Mouse (Mus musculus) hindbrain, embryonic 11.5 days (tissue): ENCODE results near the gene Hoxb7. TPM values are rescaled to one million over a fixed set of nuclear protein-coding genes. Genes with fewer than 3 reads are reported as not detected.

Source experiments
- ATAC-seq: fragments of 200-750 bp; cut with Nextera tagmentation; 2 replicates; pipeline ENCODE4 v1.8.0; 2017; ENCODE audit warnings: mild to moderate bottlenecking, moderate TSS enrichment, moderate library complexity; ENCODE audit not compliant: low FRiP score
- DNase-seq: peaks from one replicate; pipeline ENCODE4 v3.0.0-alpha.2; 2015; ENCODE audit warnings: low spot score
- H3K27ac ChIP-seq: fragments of 300-500 bp; sonication (generic); 2 replicates; pipeline ENCODE4 v1.5.1; 2014; ENCODE audit warnings: mild to moderate bottlenecking, low read depth, low read length
- H3K27me3 ChIP-seq: fragments of 300-500 bp; sonication (generic); 2 replicates; pipeline ENCODE4 v1.6.1; 2014; ENCODE audit warnings: mild to moderate bottlenecking, low read length, moderate library complexity, mixed read lengths; ENCODE audit not compliant: control insufficient read depth, insufficient read depth
- H3K36me3 ChIP-seq: fragments of 300-500 bp; sonication (generic); 2 replicates; pipeline ENCODE4 v1.6.1; 2014; ENCODE audit warnings: mild to moderate bottlenecking, low read length, moderate library complexity, mixed read lengths; ENCODE audit not compliant: control insufficient read depth, insufficient read depth
- H3K4me1 ChIP-seq: fragments of 300-500 bp; sonication (generic); replicated peaks from 2 replicates; pipeline ENCODE4 v1.6.1; 2014; ENCODE audit warnings: low read length, mixed read lengths; ENCODE audit not compliant: control insufficient read depth, insufficient read depth
- H3K4me2 ChIP-seq: fragments of 300-500 bp; sonication (generic); replicated peaks from 2 replicates; pipeline ENCODE4 v1.6.1; 2014; ENCODE audit warnings: mild to moderate bottlenecking, low read depth, low read length
- H3K4me3 ChIP-seq: fragments of 300-500 bp; sonication (generic); 2 replicates; pipeline ENCODE4 v1.5.1; 2014; ENCODE audit warnings: low read depth, low read length
- H3K9ac ChIP-seq: fragments of 300-500 bp; sonication (generic); 2 replicates; pipeline ENCODE4 v1.6.1; 2014; ENCODE audit warnings: low read depth, low read length
- H3K9me3 ChIP-seq: fragments of 300-500 bp; sonication (generic); 2 replicates; pipeline ENCODE4 v1.6.1; 2016; ENCODE audit warnings: low read length; ENCODE audit not compliant: control insufficient read depth
- WGBS: fragments of 180-500 bp; shearing (Covaris S2); extraction: QIAGEN DNeasy Blood & Tissue Kit; methylation state at CpG from one replicate; pipeline ENCODE4 v1.1.7; 2014; 5-methylcytosine and 5-hydroxymethylcytosine counted together
- polyA plus RNA-seq: library from polyadenylated mRNA; unstranded; fragments of >200 nt; fragmentation: Nextera tagmentation; extraction: Ambion mirVana; gene quantifications from 2 replicates; pipeline ENCODE4 v1.2.1, GENCODE M21; 2014

Hoxb7 gene
- polyA plus RNA-seq, 1 experiment from 2014 or later = 4.0 TPM

DNA sequence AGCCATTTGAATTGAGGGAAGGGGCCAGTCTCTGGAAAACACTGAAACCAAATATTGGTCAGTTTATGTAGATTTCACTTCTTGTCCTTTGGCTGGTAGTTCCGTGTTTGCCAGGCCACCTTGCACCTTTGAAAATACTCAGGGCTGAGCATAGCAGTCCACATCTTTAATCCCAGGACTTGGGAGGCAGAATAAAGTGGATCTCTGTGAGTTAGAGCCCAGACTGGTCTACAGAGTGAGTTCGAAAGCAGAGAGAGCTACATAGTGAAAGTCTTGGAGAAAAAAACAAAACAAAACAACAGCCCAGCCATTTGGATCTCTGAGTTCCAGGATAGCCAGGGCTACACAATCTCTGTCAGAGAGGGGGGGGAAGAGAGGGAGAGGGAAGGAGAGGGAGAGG lies 29.3 kb upstream of the Hoxb7 start:
- ATAC-seq = no peak
- DNase-seq = peak; percentile 19
- Histone ChIP-seq H3K4me3 (no peak overlapping the region), H3K36me3 (no peaks in the 10 kb centered on the region), H3K4me2 (no peak overlapping the region), H3K9me3 (no peaks in the 10 kb centered on the region), H3K27me3 (peaks cover 100% of the 10 kb centered on the region), H3K9ac (no peak overlapping the region), H3K27ac (no peak overlapping the region), H3K4me1 (no peaks in the 10 kb centered on the region)
- 25% methylated on average over 2 of the region's 2 CpGs for WGBS

DNA sequence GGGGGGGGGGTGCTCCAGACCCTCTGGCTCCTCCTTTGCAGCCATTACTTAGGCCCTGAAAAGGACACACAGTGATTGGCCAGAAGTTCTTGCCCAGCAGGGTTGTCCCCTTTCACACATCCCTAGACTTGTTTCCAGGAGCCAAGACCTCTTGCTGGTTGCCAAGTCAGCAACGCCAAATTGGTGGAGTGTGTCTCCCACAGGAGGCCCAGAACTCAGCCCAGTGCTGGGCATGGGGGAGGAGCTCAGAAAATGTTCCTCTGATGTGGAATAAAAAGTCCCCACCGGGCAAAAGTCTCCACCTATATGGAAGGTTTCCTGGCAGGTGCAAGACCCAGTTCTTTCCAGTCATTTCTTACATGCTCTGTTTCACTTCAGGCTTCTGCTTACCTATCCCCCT lies 27.4 kb upstream of the Hoxb7 start:
- no peaks in the 10 kb centered on the region for H3K9me3 ChIP-seq
- H3K4me2 ChIP-seq = no peak overlapping the region
- no peak for ATAC-seq
- no peaks in the 10 kb centered on the region for H3K36me3 ChIP-seq
- H3K27ac ChIP-seq = no peak overlapping the region
- DNase-seq = no peak
- peaks cover 100% of the 10 kb centered on the region for H3K27me3 ChIP-seq
- H3K4me3 ChIP-seq = no peak overlapping the region
- 0% methylated on average over 2 of the region's 2 CpGs for WGBS
- H3K4me1 ChIP-seq = no peaks in the 10 kb centered on the region
- H3K9ac ChIP-seq = no peak overlapping the region

DNA sequence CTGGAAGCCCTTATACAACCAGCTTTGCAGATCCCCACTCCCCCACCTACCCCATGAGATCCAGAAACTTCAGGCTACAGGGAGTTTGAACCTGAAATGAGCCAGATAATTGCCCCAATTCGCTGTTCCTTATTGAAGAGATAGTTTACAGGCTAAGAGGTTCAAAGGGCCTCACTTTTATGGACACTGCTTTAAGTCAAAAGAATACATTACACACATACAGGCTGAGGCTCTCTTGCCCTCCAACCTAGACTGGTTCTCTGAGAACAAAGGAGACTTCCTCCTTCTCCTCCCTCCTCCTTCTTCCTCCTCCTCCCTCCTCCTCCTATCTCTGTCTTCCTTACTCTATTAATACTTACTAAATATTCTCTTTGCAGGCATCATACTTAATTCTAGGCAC lies 26.9 kb upstream of the Hoxb7 start:
- Histone ChIP-seq H3K4me2 (no peak overlapping the region), H3K27ac (no peak overlapping the region), H3K27me3 (peaks cover 100% of the 10 kb centered on the region), H3K4me1 (no peaks in the 10 kb centered on the region), H3K9me3 (no peaks in the 10 kb centered on the region), H3K36me3 (no peaks in the 10 kb centered on the region), H3K9ac (no peak overlapping the region), H3K4me3 (no peak overlapping the region)
- 0% methylated on average over 1 of the region's 1 CpGs for WGBS
- DNase-seq = peak; percentile 8
- ATAC-seq = no peak

DNA sequence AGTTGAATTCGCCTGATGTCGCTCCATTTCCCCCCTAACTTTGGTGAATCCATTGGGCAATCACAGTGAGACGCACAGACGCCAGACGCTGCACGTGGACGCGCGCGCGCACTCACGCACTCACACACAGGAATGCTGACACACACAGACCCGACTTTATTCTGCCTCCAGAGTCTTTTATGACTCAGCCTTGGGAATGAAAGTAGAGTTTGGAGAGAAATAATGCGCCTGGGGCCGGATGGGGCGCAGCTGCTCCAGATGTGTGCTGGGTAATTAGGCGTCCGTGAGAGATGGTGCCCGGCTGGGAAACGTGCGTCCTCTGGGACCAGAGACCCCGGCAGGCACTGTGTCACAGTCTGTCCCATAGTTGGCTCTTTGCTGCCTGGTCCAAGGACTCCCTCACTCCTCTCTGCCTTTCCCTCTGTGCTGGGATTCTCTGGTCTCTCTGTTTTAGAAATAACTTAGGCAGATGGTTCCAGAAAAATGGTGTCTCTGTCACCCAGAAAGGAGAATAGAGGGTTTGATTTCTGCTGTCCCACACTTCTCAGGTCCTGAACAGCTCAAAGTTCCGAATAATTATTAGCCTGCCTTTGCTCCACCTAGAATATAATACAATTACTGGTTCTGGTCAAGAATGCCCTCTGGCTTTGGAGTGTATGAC lies 26.0 kb upstream of the Hoxb7 start:
- Histone ChIP-seq H3K4me3 (no peak overlapping the region), H3K36me3 (no peaks in the 10 kb centered on the region), H3K27me3 (peaks cover 100% of the 10 kb centered on the region), H3K27ac (no peak overlapping the region), H3K4me1 (no peaks in the 10 kb centered on the region), H3K9me3 (no peaks in the 10 kb centered on the region), H3K4me2 (no peak overlapping the region), H3K9ac (no peak overlapping the region)
- ATAC-seq (no peak), DNase-seq (peak; percentile 36)
- WGBS = 2% methylated on average over 23 of the region's 23 CpGs

DNA sequence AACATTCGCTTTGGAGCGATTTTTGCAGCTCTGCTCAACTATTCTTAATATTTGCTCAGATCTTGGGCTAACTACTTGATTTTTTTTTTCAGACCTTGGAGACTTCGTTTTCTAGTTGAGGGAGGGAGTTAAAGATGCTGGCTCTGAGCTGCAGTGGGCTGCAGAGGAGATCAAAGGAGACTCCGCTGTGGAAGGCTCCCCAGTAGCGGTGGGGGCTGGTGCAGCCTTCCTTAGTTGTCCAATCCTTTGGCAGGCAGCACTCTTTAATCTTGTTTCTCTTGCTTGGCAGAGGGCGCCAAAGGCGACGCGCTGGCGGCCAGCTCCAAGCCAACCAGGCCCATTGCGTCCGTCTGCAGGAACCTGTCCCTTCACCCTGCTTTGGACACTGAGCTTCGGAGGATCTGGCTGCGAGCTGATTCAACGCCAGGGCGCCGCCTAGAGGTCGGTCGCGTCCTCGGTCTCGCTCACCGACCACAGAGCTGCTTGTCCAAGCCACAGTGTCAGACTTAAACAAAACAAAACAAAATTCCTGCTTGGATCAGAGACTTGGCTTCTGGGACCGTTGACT lies 25.0 kb upstream of the Hoxb7 start:
- no peak for ATAC-seq
- Histone ChIP-seq H3K4me2 (no peak overlapping the region), H3K27ac (no peak overlapping the region), H3K4me1 (no peaks in the 10 kb centered on the region), H3K9ac (no peak overlapping the region), H3K36me3 (no peaks in the 10 kb centered on the region), H3K27me3 (peaks cover 100% of the 10 kb centered on the region), H3K9me3 (no peaks in the 10 kb centered on the region), H3K4me3 (no peak overlapping the region)
- peak; percentile 89 for DNase-seq
- 1% methylated on average over 24 of the region's 24 CpGs for WGBS

DNA sequence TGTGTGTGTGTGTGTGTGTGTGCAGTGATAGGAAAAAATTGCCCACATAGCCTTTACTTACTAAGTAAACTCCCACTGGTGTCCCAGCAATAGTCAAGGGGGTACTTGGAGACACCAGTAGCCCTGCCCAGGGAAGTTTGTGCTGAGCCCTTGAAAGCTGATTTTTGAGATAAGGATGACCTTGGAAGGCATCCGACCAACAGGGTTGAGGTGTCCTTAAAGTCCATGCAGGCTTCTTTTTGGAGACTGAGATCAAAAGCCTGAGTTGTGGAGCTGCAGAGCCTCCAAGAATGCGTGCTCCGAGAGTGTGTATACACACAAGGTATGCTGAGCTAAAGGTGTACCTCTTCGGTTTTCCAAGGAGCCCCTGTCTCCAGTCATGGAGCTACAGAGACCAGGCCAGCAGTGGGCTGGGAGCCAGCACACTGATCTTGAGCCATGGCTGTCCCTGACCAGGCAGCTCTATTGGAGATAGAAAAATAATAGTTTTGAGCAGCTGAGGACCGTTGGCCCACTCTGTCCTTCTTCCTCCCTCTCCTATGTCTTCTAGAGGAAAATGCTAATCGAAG lies 24.1 kb upstream of the Hoxb7 start:
- H3K27ac ChIP-seq = no peak overlapping the region
- H3K9ac ChIP-seq = no peak overlapping the region
- no peaks in the 10 kb centered on the region for H3K4me1 ChIP-seq
- DNase-seq (peak; percentile 32), ATAC-seq (no peak)
- H3K4me2 ChIP-seq = no peak overlapping the region
- 9% methylated on average over 6 of the region's 6 CpGs for WGBS
- peaks cover 100% of the 10 kb centered on the region for H3K27me3 ChIP-seq
- no peaks in the 10 kb centered on the region for H3K36me3 ChIP-seq
- H3K9me3 ChIP-seq = no peaks in the 10 kb centered on the region
- no peak overlapping the region for H3K4me3 ChIP-seq

DNA sequence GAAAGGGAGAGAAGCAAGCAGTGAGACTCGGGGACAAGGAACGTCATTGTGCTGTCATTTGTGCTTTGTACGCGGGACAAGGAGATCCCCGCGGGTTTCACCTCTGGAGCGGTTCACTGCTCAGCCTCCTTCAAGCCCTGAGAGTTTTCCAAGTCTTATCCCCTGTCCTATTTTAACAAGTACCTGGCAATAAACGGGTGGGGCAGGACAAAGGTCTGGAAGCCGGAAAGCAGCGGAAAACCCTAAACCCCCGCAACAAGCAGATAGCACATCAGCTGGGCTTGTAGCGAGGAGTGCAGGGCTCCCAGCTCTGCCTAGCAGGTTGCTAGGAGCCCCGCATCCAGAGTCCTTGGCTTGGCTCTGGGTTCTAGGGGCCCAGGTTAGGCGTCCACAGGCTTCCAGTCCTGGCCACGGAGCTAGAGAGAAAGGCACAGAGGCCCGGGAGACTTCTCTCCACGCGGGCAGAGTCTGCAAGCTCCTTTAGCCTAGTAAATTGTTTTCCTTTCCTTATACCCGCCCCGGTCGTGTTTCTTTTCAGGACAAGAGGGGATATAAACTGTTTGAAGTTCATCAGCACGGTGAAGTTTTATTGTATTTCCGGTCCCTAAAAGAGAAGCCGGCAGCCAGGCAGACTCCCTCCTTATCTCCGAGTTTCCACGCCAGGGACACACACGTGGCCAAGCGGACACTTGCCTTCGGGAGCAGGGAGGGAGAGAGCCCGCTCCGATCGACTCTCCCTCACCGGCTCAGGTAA lies 22.6 kb upstream of the Hoxb7 start:
- H3K4me2 ChIP-seq = no peak overlapping the region
- no peaks in the 10 kb centered on the region for H3K9me3 ChIP-seq
- H3K4me1 ChIP-seq = no peaks in the 10 kb centered on the region
- H3K36me3 ChIP-seq = no peaks in the 10 kb centered on the region
- H3K9ac ChIP-seq = no peak overlapping the region
- H3K27ac ChIP-seq = no peak overlapping the region
- WGBS = under 1% methylated on average over 33 of the region's 33 CpGs
- H3K4me3 ChIP-seq = no peak overlapping the region; the same call in 1 of the 2 replicates
- no peak for ATAC-seq
- peak; percentile 60 for DNase-seq
- H3K27me3 ChIP-seq = peaks cover 98% of the 10 kb centered on the region

DNA sequence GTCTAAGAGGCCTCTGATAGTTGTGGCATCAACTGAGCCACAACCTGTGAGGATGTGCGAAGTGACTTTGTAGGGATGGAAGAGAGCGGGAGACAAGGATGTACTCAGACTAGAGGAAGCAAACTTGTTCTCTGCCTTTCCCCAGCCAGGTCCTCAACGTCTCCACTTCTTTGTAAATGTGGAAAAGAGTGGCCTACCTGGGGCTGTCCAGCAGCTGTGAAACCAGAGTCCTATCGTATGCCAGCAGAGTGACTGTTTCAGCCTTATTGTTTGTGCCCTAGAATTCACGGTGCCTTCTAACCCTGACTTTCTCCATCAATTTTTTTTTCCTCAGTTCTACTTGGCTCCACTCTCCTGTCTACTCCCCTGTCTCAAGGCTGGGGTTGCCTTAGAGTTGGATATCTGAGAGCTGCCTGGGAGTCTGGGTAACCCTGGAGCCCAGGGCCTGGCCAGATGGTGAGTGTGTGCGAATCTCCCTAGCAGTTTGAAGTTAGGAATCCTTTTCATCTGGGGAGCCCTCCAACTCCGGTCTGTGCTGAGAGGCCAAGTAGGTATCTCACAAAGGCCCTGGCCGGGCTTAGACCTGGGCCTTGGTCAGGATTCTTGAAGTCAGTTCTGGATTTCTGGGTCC lies 21.9 kb upstream of the Hoxb7 start:
- Histone ChIP-seq H3K27ac (no peak overlapping the region), H3K4me3 (no peak overlapping the region), H3K36me3 (no peaks in the 10 kb centered on the region), H3K9ac (no peak overlapping the region), H3K9me3 (no peaks in the 10 kb centered on the region), H3K4me1 (no peaks in the 10 kb centered on the region), H3K27me3 (peaks cover 98% of the 10 kb centered on the region), H3K4me2 (no peak overlapping the region)
- DNase-seq (peak; percentile 40), ATAC-seq (no peak)
- under 1% methylated on average over 8 of the region's 8 CpGs for WGBS
